Mouse (Mus musculus) embryonic facial prominence, embryonic 11.5 days (tissue): ENCODE data around the gene Gm21983. TPM values are rescaled to one million over a fixed set of nuclear protein-coding genes. Genes with fewer than 3 reads are reported as not detected.

Experiments
- ATAC-seq: fragments of 200-750 bp; cut with Nextera tagmentation; replicated peaks from 2 replicates; pipeline ENCODE4 v1.8.0; 2017; ENCODE audit warnings: low read depth; ENCODE audit not compliant: insufficient number of reproducible peaks, low FRiP score, low TSS enrichment
- DNase-seq: peaks from one replicate; pipeline ENCODE4 v3.0.0-alpha.2; 2015; ENCODE audit warnings: low spot score
- H3K27ac ChIP-seq: fragments of 300-500 bp; sonication (generic); replicated peaks from 2 replicates; pipeline ENCODE4 v1.5.1; 2014; ENCODE audit warnings: mild to moderate bottlenecking, low read depth, low read length, control low read depth
- H3K27me3 ChIP-seq: fragments of 300-500 bp; sonication (generic); 2 replicates; pipeline ENCODE4 v1.6.1; 2014; ENCODE audit warnings: mild to moderate bottlenecking, low read length, moderate library complexity, mixed read lengths; ENCODE audit not compliant: control insufficient read depth, insufficient read depth
- H3K36me3 ChIP-seq: fragments of 300-500 bp; sonication (generic); replicated peaks from 2 replicates; pipeline ENCODE4 v1.6.1; 2014; ENCODE audit warnings: low read depth, mild to moderate bottlenecking, low read length, moderate library complexity, mixed read lengths; ENCODE audit not compliant: control insufficient read depth, insufficient read depth
- H3K4me1 ChIP-seq: fragments of 300-500 bp; sonication (generic); 2 replicates; pipeline ENCODE4 v1.6.1; 2014; ENCODE audit warnings: low read length, mixed read lengths; ENCODE audit not compliant: control insufficient read depth, insufficient read depth
- H3K4me2 ChIP-seq: fragments of 300-500 bp; sonication (generic); 2 replicates; pipeline ENCODE4 v1.6.1; 2014; ENCODE audit warnings: low read depth, mild to moderate bottlenecking, control low read depth, low read length, moderate library complexity
- H3K4me3 ChIP-seq: fragments of 300-500 bp; sonication (generic); 2 replicates; pipeline ENCODE4 v1.5.1; 2014; ENCODE audit warnings: low read depth, low read length, control low read depth
- H3K9ac ChIP-seq: fragments of 300-500 bp; sonication (generic); replicated peaks from 2 replicates; pipeline ENCODE4 v1.6.1; 2014; ENCODE audit warnings: mild to moderate bottlenecking, control low read depth, low read length
- H3K9me3 ChIP-seq: fragments of 300-500 bp; sonication (generic); replicated peaks from 2 replicates; pipeline ENCODE4 v1.6.1; 2016; ENCODE audit warnings: mild to moderate bottlenecking, low read length, inconsistent platforms, mixed read lengths; ENCODE audit not compliant: control insufficient read depth
- WGBS: fragments of 180-500 bp; shearing (Covaris S2); extraction: QIAGEN DNeasy Blood & Tissue Kit; methylation state at CpG from one replicate; pipeline ENCODE4 v1.1.7; 2014; 5-methylcytosine and 5-hydroxymethylcytosine counted together
- microRNA counts: library from miRNA; unstranded; fragments of <30 nt; microRNA quantifications from one replicate; lab custom pipeline; 2016
- microRNA-seq: library from miRNA; unstranded; fragments of <30 nt; microRNA quantifications from one replicate; pipeline ENCODE4, GENCODE M21; 2016; ENCODE audit warnings: borderline number of aligned reads
- polyA plus RNA-seq: library from polyadenylated mRNA; unstranded; fragments of >200 nt; fragmentation: Nextera tagmentation; extraction: Ambion mirVana; gene quantifications from 2 replicates; pipeline ENCODE4 v1.2.1, GENCODE M21; 2014

The Gm21983 gene
- polyA plus RNA-seq, 1 experiment from 2014 or later = not detected

- DNase-seq (no peak), ATAC-seq (no peak)
- Histone ChIP-seq H3K4me1 (no peaks in the 10 kb centered on the region), H3K27ac (no peak overlapping the region), H3K9me3 (no peaks in the 10 kb centered on the region), H3K4me2 (no peak overlapping the region), H3K4me3 (no peak overlapping the region), H3K9ac (no peak overlapping the region), H3K27me3 (no peaks in the 10 kb centered on the region), H3K36me3 (no peaks in the 10 kb centered on the region)
- 92% methylated on average over 12 of the region's 12 CpGs for WGBS
These were observed 51.1 kb downstream of the Gm21983 start for GRCm38 (mm10) chr7:27129811-27130210.

DNA sequence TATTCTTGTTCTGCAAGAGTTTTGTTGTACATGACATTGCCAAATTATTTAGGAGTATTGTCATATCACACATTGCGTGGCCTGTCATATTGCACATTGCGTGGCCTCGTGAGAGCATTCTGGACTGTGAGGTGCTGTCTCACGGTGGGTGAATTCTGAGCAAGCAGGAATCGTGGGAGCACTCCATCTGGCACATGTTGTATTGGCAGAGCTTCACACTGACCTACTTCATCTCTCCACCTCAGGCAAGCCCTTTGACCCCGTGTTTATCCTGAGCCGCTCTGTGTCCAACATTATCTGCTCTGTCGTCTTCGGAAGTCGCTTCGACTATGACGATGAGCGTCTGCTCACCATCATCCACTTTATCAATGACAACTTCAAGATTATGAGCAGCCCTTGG lies 51.9 kb downstream of the Gm21983 start:
- H3K36me3 ChIP-seq = no peaks in the 10 kb centered on the region
- no peak for ATAC-seq

GRCm38 (mm10) chr7:27128162-27128561 lies 52.7 kb downstream of the Gm21983 start:
- 51% methylated on average over 3 of the region's 3 CpGs for WGBS
- Histone ChIP-seq H3K27ac (no peak overlapping the region), H3K4me1 (no peaks in the 10 kb centered on the region), H3K4me2 (no peak overlapping the region), H3K27me3 (no peaks in the 10 kb centered on the region), H3K9me3 (no peaks in the 10 kb centered on the region), H3K36me3 (no peaks in the 10 kb centered on the region), H3K4me3 (no peak overlapping the region), H3K9ac (no peak overlapping the region)
- ATAC-seq (0 out of 2 replicates have a peak, but pooled peaks have one; percentile 26), DNase-seq (peak; percentile 36)

More for the DNA sequence above, 51.9 kb downstream of the Gm21983 start:
- H3K4me2 ChIP-seq = no peak overlapping the region
- no peaks in the 10 kb centered on the region for H3K4me1 ChIP-seq
- H3K27me3 ChIP-seq = no peaks in the 10 kb centered on the region
- no peak overlapping the region for H3K9ac ChIP-seq
- 88% methylated on average over 13 of the region's 13 CpGs for WGBS
- no peak overlapping the region for H3K27ac ChIP-seq
- H3K9me3 ChIP-seq = no peaks in the 10 kb centered on the region
- no peak overlapping the region for H3K4me3 ChIP-seq
- DNase-seq = no peak

DNA sequence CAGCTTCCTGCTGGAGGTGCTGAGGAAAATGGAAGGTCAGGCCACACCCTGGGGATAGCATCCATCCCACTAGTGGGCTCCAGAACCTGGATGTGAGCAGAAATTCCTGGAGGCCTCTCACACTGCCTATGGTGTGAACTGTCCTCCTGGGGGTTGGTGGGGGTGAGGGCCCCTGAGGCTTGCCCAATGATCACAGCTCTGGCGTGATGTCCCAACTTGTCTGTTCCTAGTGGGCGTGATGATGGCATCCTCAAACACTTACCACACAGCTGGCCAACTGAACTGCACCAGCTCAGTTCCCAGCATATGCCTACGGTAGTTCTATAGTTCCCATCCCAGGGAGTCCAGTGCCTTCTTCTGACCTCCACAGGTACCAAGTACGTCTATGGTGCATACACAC lies 55.9 kb downstream of the Gm21983 start:
- no peak overlapping the region for H3K4me2 ChIP-seq
- no peak for ATAC-seq
- H3K4me3 ChIP-seq = no peak overlapping the region
- H3K36me3 ChIP-seq = no peaks in the 10 kb centered on the region
- DNase-seq = no peak
- no peak overlapping the region for H3K27ac ChIP-seq
- H3K9ac ChIP-seq = no peak overlapping the region
- H3K4me1 ChIP-seq = no peaks in the 10 kb centered on the region
- no peaks in the 10 kb centered on the region for H3K9me3 ChIP-seq
- H3K27me3 ChIP-seq = no peaks in the 10 kb centered on the region
- 83% methylated on average over 4 of the region's 4 CpGs for WGBS

- WGBS = 75% methylated on average over 5 of the region's 5 CpGs
- Histone ChIP-seq H3K27ac (no peak overlapping the region), H3K4me1 (no peaks in the 10 kb centered on the region), H3K4me3 (no peak overlapping the region), H3K9ac (no peak overlapping the region), H3K9me3 (no peaks in the 10 kb centered on the region), H3K27me3 (no peaks in the 10 kb centered on the region), H3K36me3 (no peaks in the 10 kb centered on the region), H3K4me2 (no peak overlapping the region)
- DNase-seq = no peak
- no peak for ATAC-seq
These were observed 56.5 kb downstream of the Gm21983 start for GRCm38 (mm10) chr7:27124305-27124832.

- no peaks in the 10 kb centered on the region for H3K4me1 ChIP-seq
- H3K4me3 ChIP-seq = no peak within 1 kb of the TSS
- no peak within 1 kb of the TSS for H3K4me2 ChIP-seq
- no peak within 1 kb of the TSS for H3K27ac ChIP-seq
- DNase-seq = no peak
- H3K9ac ChIP-seq = no peak within 1 kb of the TSS
- no peaks in the 10 kb centered on the region for H3K27me3 ChIP-seq
- no peaks in the 10 kb centered on the region for H3K9me3 ChIP-seq
- ATAC-seq = no peak
- H3K36me3 ChIP-seq = no peaks in the 10 kb centered on the region
These were observed 61.2 kb downstream of the Gm21983 start, which contains the start of gene Cyp2f2 for GRCm38 (mm10) chr7:27119676-27120075. Gene Cyp2f2, plus strand, starts transcription at chr7:27119909.

MicroRNAs encoded within 50 kb of the gene (microRNA counts, 519-probe panel; counts per million panel counts)
- not detected for microRNA mmu-miR-1191 (lab: Ali Mortazavi, UCI)

Small RNAs within 50 kb of the gene (microRNA-seq; reads per million reads assigned to microRNA genes)
- 3.3 reads per million for gene Mir1191
- gene Mir3101 = 1.4 reads per million

Other genes with a start within 250 kb of the Gm21983 start
- gene Cyp2a22, start 241.7 kb downstream of the Gm21983 start, polyA plus RNA-seq = not detected in 2 replicates
- not detected in 2 replicates for gene Cyp2a12, start 152.0 kb downstream of the Gm21983 start, polyA plus RNA-seq
- gene Cyp2f2, start 61.2 kb downstream of the Gm21983 start, polyA plus RNA-seq = not detected in 2 replicates
- gene Cyp2t4, start 27.4 kb downstream of the Gm21983 start, polyA plus RNA-seq = 0.13 TPM in 1 of 2 replicates, not detected in the other
- 33.3 and 36.5 TPM in 2 replicates for gene Egln2, start 14.3 kb downstream of the Gm21983 start, polyA plus RNA-seq
- 49.3 and 51.3 TPM in 2 replicates for gene Rab4b, start 2.2 kb downstream of the Gm21983 start, polyA plus RNA-seq
- gene Mia, start 71 bp upstream of the Gm21983 start, polyA plus RNA-seq = 4.4 and 5.1 TPM in 2 replicates
- 2.4 and 3.2 TPM in 2 replicates for gene BC024978, start 14.7 kb upstream of the Gm21983 start, polyA plus RNA-seq
- 355 and 379 TPM in 2 replicates for gene Snrpa, start 15.2 kb upstream of the Gm21983 start, polyA plus RNA-seq
- 6.0 and 6.2 TPM in 2 replicates for gene Itpkc, start 47.6 kb upstream of the Gm21983 start, polyA plus RNA-seq
- gene Coq8b, start 51.9 kb upstream of the Gm21983 start, polyA plus RNA-seq = 14.4 and 14.9 TPM in 2 replicates
- 9.5 and 11.2 TPM in 2 replicates for gene Numbl, start 77.3 kb upstream of the Gm21983 start, polyA plus RNA-seq
- gene Ltbp4, start 156.6 kb upstream of the Gm21983 start, polyA plus RNA-seq = 6.3 and 6.6 TPM in 2 replicates
- 50.2 and 57.5 TPM in 2 replicates for gene Shkbp1, start 174.9 kb upstream of the Gm21983 start, polyA plus RNA-seq
- gene Gm20479, start 176.3 kb upstream of the Gm21983 start, polyA plus RNA-seq = 0.45 TPM in 1 of 2 replicates, not detected in the other